Mouse (Mus musculus) forebrain, embryonic 16.5 days (tissue): ENCODE measurements at regions not wholly inside any gene's neighbourhood (a gene's known extent, or its start where the extent isn't known, plus 50 kb on each side); places are given as distances from the start of the nearest gene placed in this dataset.

Experiments
- ATAC-seq: fragments of 200-750 bp; cut with Nextera tagmentation; 2 replicates; pipeline ENCODE4 v1.8.0; 2017; ENCODE audit warnings: mild to moderate bottlenecking, moderate library complexity
- H3K27ac ChIP-seq: fragments of 300-500 bp; sonication (generic); 2 replicates; pipeline ENCODE4 v1.5.1; 2014; ENCODE audit warnings: low read length, control low read depth
- H3K27me3 ChIP-seq: fragments of 300-500 bp; sonication (generic); replicated peaks from 2 replicates; pipeline ENCODE4 v1.6.1; 2014; ENCODE audit warnings: low read length; ENCODE audit not compliant: control insufficient read depth, insufficient read depth
- H3K36me3 ChIP-seq: fragments of 300-500 bp; sonication (generic); 2 replicates; pipeline ENCODE4 v1.6.1; 2014; ENCODE audit not compliant: control insufficient read depth, insufficient read depth
- H3K4me1 ChIP-seq: fragments of 300-500 bp; sonication (generic); replicated peaks from 2 replicates; pipeline ENCODE4 v1.6.1; 2014; ENCODE audit warnings: low read length; ENCODE audit not compliant: control insufficient read depth, insufficient read depth
- H3K4me2 ChIP-seq: fragments of 300-500 bp; sonication (generic); 2 replicates; pipeline ENCODE4 v1.6.1; 2014; ENCODE audit warnings: mild to moderate bottlenecking, low read length, control low read depth
- H3K4me3 ChIP-seq: fragments of 300-500 bp; sonication (generic); replicated peaks from 2 replicates; pipeline ENCODE4 v1.5.1; 2014; ENCODE audit warnings: mild to moderate bottlenecking, low read length, control low read depth
- H3K9ac ChIP-seq: fragments of 300-500 bp; sonication (generic); replicated peaks from 2 replicates; pipeline ENCODE4 v1.6.1; 2014; ENCODE audit warnings: low read depth, low read length, control low read depth
- H3K9me3 ChIP-seq: fragments of 300-500 bp; sonication (generic); 2 replicates; pipeline ENCODE4 v1.6.1; 2016; ENCODE audit warnings: low read length; ENCODE audit not compliant: control insufficient read depth
- WGBS: fragments of 180-500 bp; shearing (Covaris S2); extraction: QIAGEN DNeasy Blood & Tissue Kit; methylation state at CpG from one replicate; pipeline ENCODE4 v1.1.7; 2014; 5-methylcytosine and 5-hydroxymethylcytosine counted together

DNA sequence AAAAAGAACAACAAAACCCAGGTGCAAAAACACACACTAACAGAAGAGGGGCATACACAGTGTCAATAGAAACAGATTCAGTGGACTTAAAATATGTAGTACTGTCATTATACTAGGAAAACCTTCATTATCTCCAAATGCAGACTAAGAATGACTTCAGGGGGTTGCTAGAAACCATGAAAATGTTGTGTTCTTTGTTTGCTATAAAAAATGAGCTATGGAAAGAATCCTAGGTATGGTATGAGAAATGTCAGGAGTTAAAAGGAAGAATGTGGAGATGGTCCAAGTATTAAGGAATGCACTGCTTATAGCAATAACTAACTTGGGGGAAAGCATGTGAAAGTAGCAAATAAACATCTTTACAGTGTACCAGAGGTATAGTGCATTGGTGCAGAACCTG lies 910.2 kb upstream of the B3galt2 start:
- Histone ChIP-seq H3K27me3 (no peaks in the 10 kb centered on the region), H3K27ac (no peak overlapping the region)

DNA sequence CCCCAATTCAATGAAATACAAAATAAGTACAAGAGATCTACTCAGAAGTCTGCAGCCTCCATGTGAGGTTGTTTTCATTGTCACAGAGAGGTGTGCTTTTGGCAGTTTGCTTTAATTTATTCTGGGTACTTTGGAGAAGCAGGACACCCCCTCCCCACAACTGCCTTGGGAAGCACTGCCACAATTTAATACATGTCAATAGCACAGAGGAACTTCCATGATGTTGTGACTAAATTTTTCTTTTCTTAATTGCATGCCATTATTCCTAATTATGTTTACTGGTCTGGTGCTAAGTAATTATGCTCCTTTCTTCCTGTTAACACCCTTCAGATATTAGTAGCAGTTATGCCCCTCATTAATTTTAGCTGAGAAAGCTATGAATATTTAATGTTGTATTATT lies 906.4 kb upstream of the B3galt2 start:
- H3K27me3 ChIP-seq, result no peaks in the 10 kb centered on the region
- peak; percentile 82 for ATAC-seq
- H3K9me3 ChIP-seq, result no peaks in the 10 kb centered on the region
- H3K4me1 ChIP-seq, result 0 out of 2 replicates have a peak, but pooled peaks cover 3% of the 10 kb centered on the region
- H3K36me3 ChIP-seq, result no peaks in the 10 kb centered on the region
- H3K4me3 ChIP-seq, result no peak overlapping the region
- no peak overlapping the region for H3K9ac ChIP-seq
- H3K4me2 ChIP-seq, result no peak overlapping the region
- H3K27ac ChIP-seq, result no peak overlapping the region

More for the DNA sequence above, 910.2 kb upstream of the B3galt2 start:
- Histone ChIP-seq H3K36me3 (no peaks in the 10 kb centered on the region), H3K4me2 (no peak overlapping the region), H3K9me3 (no peaks in the 10 kb centered on the region), H3K4me1 (0 out of 2 replicates have a peak, but pooled peaks cover 3% of the 10 kb centered on the region), H3K9ac (no peak overlapping the region), H3K4me3 (no peak overlapping the region)
- no peak for ATAC-seq

DNA sequence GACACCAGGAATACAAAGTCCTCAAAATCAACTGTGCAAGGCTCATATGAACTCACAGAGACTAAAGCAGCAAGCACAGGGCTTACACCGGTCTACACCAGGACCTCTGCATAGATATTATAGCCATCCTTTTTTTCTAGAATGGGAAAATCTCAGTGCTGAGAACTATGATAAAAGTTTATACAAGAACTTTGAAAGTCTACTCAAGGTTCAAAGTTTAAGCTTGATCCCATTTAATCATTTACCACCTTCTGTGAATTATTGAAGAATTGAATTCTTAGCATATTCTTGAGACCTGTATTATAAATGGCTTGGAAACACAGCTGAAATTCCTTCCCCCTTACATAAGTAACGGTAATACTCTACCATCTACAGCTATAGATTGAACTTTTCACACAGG lies 902.1 kb upstream of the B3galt2 start:
- H3K36me3 ChIP-seq, result no peaks in the 10 kb centered on the region
- no peak for ATAC-seq
- WGBS, result 90% methylated on average over 2 of the region's 2 CpGs
- no peaks in the 10 kb centered on the region for H3K9me3 ChIP-seq
- H3K4me3 ChIP-seq, result no peak overlapping the region
- no peak overlapping the region for H3K27ac ChIP-seq
- 0 out of 2 replicates have a peak, but pooled peaks cover 3% of the 10 kb centered on the region for H3K4me1 ChIP-seq
- no peaks in the 10 kb centered on the region for H3K27me3 ChIP-seq
- no peak overlapping the region for H3K4me2 ChIP-seq
- no peak overlapping the region for H3K9ac ChIP-seq

DNA sequence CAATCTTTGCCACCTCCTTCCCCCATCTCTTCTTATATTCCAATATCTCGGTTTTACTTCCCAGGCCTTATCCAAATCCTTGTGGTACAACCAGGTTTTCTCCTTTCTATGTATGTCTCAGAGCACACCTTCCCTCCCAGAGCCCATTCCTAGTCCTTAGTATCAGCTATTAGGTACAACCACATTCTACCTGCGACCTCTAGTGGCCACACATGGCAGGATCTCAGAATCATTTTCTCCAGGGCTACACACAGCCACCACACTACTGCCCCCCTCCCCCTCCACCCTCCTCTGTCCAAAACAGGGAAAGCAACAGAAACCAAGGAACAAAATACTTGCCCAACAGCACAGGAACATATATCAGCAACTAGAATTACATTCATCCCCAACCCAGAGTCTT lies 898.2 kb upstream of the B3galt2 start:
- WGBS, result 12% methylated on average over 2 of the region's 2 CpGs
- Histone ChIP-seq H3K9me3 (no peaks in the 10 kb centered on the region), H3K27ac (no peak overlapping the region), H3K9ac (no peak overlapping the region), H3K27me3 (no peaks in the 10 kb centered on the region), H3K4me1 (no peaks in the 10 kb centered on the region), H3K36me3 (no peaks in the 10 kb centered on the region), H3K4me3 (no peak overlapping the region), H3K4me2 (no peak overlapping the region)
- ATAC-seq, result peak; percentile 75

DNA sequence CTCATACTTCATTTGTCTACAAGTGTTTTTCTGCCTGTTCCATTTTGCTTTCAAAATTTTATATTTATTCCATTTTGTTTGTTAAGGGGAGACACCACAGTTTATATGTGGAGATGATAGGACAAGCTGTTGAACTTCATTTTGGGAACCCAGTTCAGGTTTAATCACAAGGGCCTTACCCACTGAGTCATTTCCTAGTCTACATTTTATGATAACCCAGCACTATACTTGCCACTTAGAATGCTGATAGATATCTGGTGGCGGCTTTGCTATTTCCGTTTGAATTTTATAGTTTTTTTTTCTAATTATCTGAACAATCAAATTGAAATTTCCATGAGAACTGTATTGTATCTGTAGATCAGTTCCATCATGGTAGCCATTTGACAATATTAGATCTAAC lies 869.5 kb upstream of the B3galt2 start:
- Histone ChIP-seq H3K4me1 (no peaks in the 10 kb centered on the region), H3K4me2 (no peak overlapping the region), H3K4me3 (no peak overlapping the region), H3K27me3 (no peaks in the 10 kb centered on the region), H3K9me3 (no peaks in the 10 kb centered on the region), H3K27ac (no peak overlapping the region), H3K9ac (no peak overlapping the region), H3K36me3 (no peaks in the 10 kb centered on the region)
- 95% methylated on average over 2 of the region's 2 CpGs for WGBS
- ATAC-seq, result no peak
